Mouse (Mus musculus) lung, embryonic 15.5 days (tissue): Measurements from ENCODE around the gene Ucp2. TPM values are rescaled to one million over a fixed set of nuclear protein-coding genes. Genes with fewer than 3 reads are reported as not detected.

Experiments
- ATAC-seq: fragments of 200-750 bp; cut with Nextera tagmentation; 2 replicates; pipeline ENCODE4 v1.8.0; 2017; ENCODE audit warnings: moderate number of reproducible peaks, borderline replicate concordance; ENCODE audit not compliant: low FRiP score, low TSS enrichment; ENCODE audit errors: extremely low read depth
- H3K27ac ChIP-seq: fragments of 300-500 bp; sonication (generic); 2 replicates; pipeline ENCODE4 v1.5.1; 2015; ENCODE audit warnings: moderate library complexity, mild to moderate bottlenecking, inconsistent platforms
- H3K27me3 ChIP-seq: fragments of 300-500 bp; sonication (generic); 2 replicates; pipeline ENCODE4 v1.6.1; 2015; ENCODE audit warnings: inconsistent platforms
- H3K36me3 ChIP-seq: fragments of 300-500 bp; sonication (generic); 2 replicates; pipeline ENCODE4 v1.6.1; 2015; ENCODE audit warnings: inconsistent platforms
- H3K4me1 ChIP-seq: fragments of 300-500 bp; sonication (generic); 2 replicates; pipeline ENCODE4 v1.6.1; 2015; ENCODE audit warnings: inconsistent platforms
- H3K4me2 ChIP-seq: fragments of 300-500 bp; sonication (generic); 2 replicates; pipeline ENCODE4 v1.6.1; 2015; ENCODE audit warnings: inconsistent platforms, mild to moderate bottlenecking, moderate library complexity
- H3K4me3 ChIP-seq: fragments of 300-500 bp; sonication (generic); 2 replicates; pipeline ENCODE4 v1.5.1; 2015; ENCODE audit warnings: mild to moderate bottlenecking, inconsistent platforms
- H3K9ac ChIP-seq: fragments of 300-500 bp; sonication (generic); 2 replicates; pipeline ENCODE4 v1.6.1; 2015; ENCODE audit warnings: inconsistent platforms
- H3K9me3 ChIP-seq: fragments of 300-500 bp; sonication (generic); 2 replicates; pipeline ENCODE4 v1.6.1; 2016; ENCODE audit warnings: inconsistent platforms
- WGBS: fragments of 180-500 bp; shearing (Covaris S2); methylation state at CpG from one replicate; pipeline ENCODE4 v1.1.7; 2015; 5-methylcytosine and 5-hydroxymethylcytosine counted together
- polyA plus RNA-seq: library from polyadenylated mRNA; unstranded; fragments of >200 nt; fragmentation: Nextera tagmentation; extraction: Ambion mirVana; gene quantifications from 2 replicates; pipeline ENCODE4 v1.2.1, GENCODE M21; 2015

Ucp2 gene
- polyA plus RNA-seq, 1 experiment from 2014 or later = 279 TPM

DNA sequence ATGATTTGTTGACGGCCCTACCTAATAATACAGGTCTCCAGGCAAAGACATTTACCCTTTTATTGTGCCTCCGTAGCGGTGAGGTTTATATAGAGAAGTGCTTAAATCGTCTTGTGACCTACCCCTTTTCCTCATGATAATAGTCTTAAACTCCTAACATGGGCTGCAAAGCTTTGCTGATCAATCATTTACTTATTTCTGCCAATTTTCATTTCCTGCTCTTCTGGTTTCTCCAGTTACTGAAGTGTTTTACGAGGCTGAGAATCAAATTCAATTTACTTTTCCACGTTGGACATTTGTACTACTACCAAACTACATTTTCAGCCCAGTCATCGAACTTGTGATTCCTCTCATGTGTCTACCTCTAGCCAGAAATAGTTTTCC is 44.4 kb downstream of the Ucp2 start:
- Histone ChIP-seq H3K9me3 (no peaks in the 10 kb centered on the region), H3K27ac (peak overlapping the region; percentile 84), H3K9ac (peak overlapping the region; percentile 82), H3K27me3 (no peaks in the 10 kb centered on the region), H3K36me3 (peaks cover 19% of the 10 kb centered on the region), H3K4me2 (peak overlapping the region; percentile 66), H3K4me3 (peak overlapping the region; percentile 86), H3K4me1 (peaks cover 17% of the 10 kb centered on the region)
- 24% methylated on average over 7 of the region's 7 CpGs for WGBS
- ATAC-seq = no peak; the same call in 1 of the 2 replicates

DNA sequence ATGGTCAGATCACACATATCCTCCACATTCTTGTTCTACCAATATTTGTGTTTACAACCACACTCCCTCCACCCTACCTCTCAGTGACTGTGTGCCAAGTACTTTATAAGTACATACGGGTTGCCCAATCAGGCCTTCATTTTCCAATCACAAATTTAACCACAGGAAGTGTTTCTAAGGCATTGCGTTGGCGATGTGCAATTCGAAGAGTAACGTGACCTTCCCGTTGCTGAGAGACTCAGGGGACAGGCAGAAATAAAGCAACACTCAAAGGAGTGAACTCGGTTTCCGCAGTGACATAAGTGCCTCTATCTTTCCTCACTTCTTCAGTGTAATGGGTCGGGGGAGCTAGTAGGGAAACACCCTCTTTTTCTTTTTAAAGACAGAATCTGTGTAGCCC is 46.4 kb downstream of the Ucp2 start:
- Histone ChIP-seq H3K9me3 (no peaks in the 10 kb centered on the region), H3K4me3 (no peak overlapping the region), H3K27me3 (no peaks in the 10 kb centered on the region), H3K9ac (no peak overlapping the region), H3K4me2 (no peak overlapping the region), H3K27ac (no peak overlapping the region), H3K36me3 (peaks cover 19% of the 10 kb centered on the region), H3K4me1 (peaks cover 10% of the 10 kb centered on the region)
- 92% methylated on average over 9 of the region's 9 CpGs for WGBS
- no peak for ATAC-seq

DNA sequence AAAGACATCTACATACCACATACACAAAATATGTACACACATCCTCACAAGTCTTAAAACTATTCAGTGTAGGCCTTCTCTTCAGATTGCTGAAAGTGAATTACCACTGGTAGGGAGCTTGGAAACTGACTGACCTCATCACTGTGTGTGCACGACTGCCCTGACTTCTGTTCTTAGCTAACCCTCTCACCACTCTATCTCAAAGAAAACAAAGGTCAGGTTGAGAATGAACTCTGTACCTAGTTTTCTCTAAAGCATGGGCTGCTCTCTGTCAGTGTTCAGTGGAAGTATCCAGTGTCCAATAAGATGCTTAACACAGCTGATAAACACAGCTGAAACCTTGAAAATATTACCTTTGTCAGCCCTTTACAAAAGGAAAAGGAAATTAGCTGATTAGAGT is 51.3 kb downstream of the Ucp2 start:
- Histone ChIP-seq H3K4me1 (no peaks in the 10 kb centered on the region), H3K4me2 (no peak overlapping the region), H3K9me3 (no peaks in the 10 kb centered on the region), H3K4me3 (no peak overlapping the region), H3K27me3 (no peaks in the 10 kb centered on the region), H3K36me3 (peaks cover 16% of the 10 kb centered on the region), H3K9ac (no peak overlapping the region), H3K27ac (no peak overlapping the region)
- ATAC-seq = no peak
- 43% methylated on average over 1 of the region's 1 CpGs for WGBS

DNA sequence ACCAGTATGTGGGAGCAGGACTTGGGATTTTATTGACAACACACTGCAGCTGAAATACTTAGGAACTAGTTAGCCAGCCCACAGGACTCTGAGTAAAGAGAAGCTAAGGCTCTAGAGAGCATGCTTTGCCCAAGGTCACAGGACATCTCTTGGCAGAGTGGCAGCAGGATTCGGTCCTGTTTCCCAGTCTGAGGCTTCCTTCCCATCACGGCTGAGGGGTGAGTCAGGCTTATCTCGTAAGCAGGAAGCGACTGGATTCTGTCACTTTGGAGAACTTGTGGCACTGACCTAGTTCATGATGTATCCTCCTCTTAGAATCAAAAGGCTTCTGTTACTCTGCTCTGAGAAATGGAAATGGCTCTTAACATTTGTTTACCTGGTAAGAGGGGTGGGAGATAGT is 54.5 kb downstream of the Ucp2 start:
- H3K27ac ChIP-seq = no peak overlapping the region
- H3K27me3 ChIP-seq = no peaks in the 10 kb centered on the region
- no peak for ATAC-seq
- H3K4me2 ChIP-seq = no peak overlapping the region
- H3K4me3 ChIP-seq = no peak overlapping the region
- H3K36me3 ChIP-seq = peaks cover 10% of the 10 kb centered on the region
- 58% methylated on average over 4 of the region's 4 CpGs for WGBS
- no peaks in the 10 kb centered on the region for H3K4me1 ChIP-seq
- H3K9ac ChIP-seq = no peak overlapping the region
- H3K9me3 ChIP-seq = no peaks in the 10 kb centered on the region

DNA sequence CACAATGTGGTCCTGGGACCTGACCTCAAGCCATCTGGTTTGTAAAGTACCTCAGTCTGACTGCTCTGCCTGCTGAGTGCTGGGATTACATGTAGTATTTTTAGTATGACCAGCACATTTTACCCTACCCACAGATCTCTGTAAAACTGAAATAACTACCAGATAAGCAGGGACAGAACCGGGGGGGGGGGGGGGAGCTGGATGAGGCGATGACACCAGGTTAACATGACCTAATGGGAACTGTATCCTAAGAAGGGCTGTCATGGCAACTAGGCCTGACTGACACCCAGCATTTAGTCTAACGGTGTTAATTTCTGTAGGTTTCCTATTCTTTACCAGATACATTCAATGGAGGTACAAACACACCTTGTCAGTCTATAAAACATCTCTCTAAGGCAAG is 56.7 kb downstream of the Ucp2 start:
- no peak overlapping the region for H3K4me3 ChIP-seq
- no peaks in the 10 kb centered on the region for H3K27me3 ChIP-seq
- ATAC-seq = no peak
- no peak overlapping the region for H3K4me2 ChIP-seq
- no peaks in the 10 kb centered on the region; the same call in 1 of the 2 replicates for H3K4me1 ChIP-seq
- WGBS = 84% methylated on average over 3 of the region's 3 CpGs
- peaks cover 10% of the 10 kb centered on the region for H3K36me3 ChIP-seq
- H3K27ac ChIP-seq = no peak overlapping the region
- H3K9ac ChIP-seq = no peak overlapping the region
- H3K9me3 ChIP-seq = no peaks in the 10 kb centered on the region

DNA sequence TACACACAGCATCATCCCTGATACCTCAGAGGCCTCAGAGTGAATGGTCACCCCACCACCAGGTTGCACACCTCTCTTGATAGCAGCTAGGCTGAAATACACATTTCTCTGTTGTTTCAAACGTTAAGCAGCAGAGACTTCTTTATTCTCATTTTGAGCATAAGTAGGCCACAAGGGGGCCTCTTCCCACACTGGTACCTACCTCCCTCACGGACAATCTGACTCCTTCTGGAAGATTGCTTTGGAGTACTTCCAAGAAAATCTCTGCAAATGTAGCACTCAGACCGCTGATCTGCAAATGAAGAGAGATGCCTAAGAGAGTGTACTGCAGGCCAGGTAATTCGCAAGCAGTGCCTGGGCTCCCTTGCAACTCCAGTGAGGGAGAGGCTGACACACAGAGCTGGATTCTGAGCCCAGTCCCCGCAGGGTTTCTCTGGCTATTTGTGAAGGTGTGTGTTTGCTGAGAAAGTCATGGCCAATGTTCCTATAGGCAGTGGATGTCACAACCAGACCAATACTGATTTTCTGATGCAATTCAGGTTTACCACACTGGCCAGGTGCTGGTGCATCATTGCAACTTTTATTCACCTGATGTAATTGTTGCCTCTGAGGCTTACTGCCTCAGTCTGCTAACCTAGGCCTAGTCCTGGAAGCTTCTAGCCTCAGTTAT is 57.3 kb downstream of the Ucp2 start:
- WGBS = 36% methylated on average over 5 of the region's 5 CpGs
- Histone ChIP-seq H3K27ac (no peak overlapping the region), H3K4me2 (no peak overlapping the region), H3K4me3 (no peak overlapping the region), H3K27me3 (no peaks in the 10 kb centered on the region), H3K4me1 (peaks cover 2% of the 10 kb centered on the region; the same call in 1 of the 2 replicates), H3K9ac (no peak overlapping the region), H3K36me3 (peaks cover 10% of the 10 kb centered on the region), H3K9me3 (no peaks in the 10 kb centered on the region)
- ATAC-seq = no peak

Other genes starting within 250 kb of the Ucp2 start
- gene P4ha3, start 207.8 kb upstream of the Ucp2 start, polyA plus RNA-seq = 14.6 and 16.4 TPM in 2 replicates
- gene C2cd3, start 121.1 kb upstream of the Ucp2 start, polyA plus RNA-seq = 20.0 and 20.7 TPM in 2 replicates
- gene Ppme1, start 121.0 kb upstream of the Ucp2 start, polyA plus RNA-seq = 61.6 and 63.5 TPM in 2 replicates
- 0.06 TPM in 1 of 2 replicates, not detected in the other for gene Ucp3, start 20.3 kb upstream of the Ucp2 start, polyA plus RNA-seq
- gene Dnajb13, start 21.6 kb downstream of the Ucp2 start, polyA plus RNA-seq = 4.1 and 4.2 TPM in 2 replicates
- 20.0 and 23.1 TPM in 2 replicates for gene Coa4, start 43.7 kb downstream of the Ucp2 start, polyA plus RNA-seq
- gene Rab6a, start 114.1 kb downstream of the Ucp2 start, polyA plus RNA-seq = 85.2 and 90.7 TPM in 2 replicates
- 77.0 and 82.1 TPM in 2 replicates for gene Mrpl48, start 115.0 kb downstream of the Ucp2 start, polyA plus RNA-seq
- 18.3 and 20.4 TPM in 2 replicates for gene Plekhb1, start 169.1 kb downstream of the Ucp2 start, polyA plus RNA-seq
- gene Fam168a, start 213.3 kb downstream of the Ucp2 start, polyA plus RNA-seq = 36.9 and 37.7 TPM in 2 replicates